Mouse (Mus musculus) limb, embryonic 14.5 days (tissue): ENCODE measurements around the gene Omp. TPM values are rescaled to one million over a fixed set of nuclear protein-coding genes. Genes with fewer than 3 reads are reported as not detected.

ENCODE experiments used
- ATAC-seq: fragments of 200-750 bp; cut with Nextera tagmentation; 2 replicates; pipeline ENCODE4 v1.8.0; 2017; ENCODE audit warnings: low read depth, moderate number of reproducible peaks, moderate TSS enrichment; ENCODE audit not compliant: low FRiP score
- DNase-seq: peaks from one replicate; pipeline ENCODE4 v3.0.0-alpha.2; 2015; ENCODE audit warnings: low spot score
- H3K27ac ChIP-seq: fragments of 300-500 bp; sonication (generic); replicated peaks from 2 replicates; pipeline ENCODE4 v1.5.1; 2014; ENCODE audit warnings: low read depth, mild to moderate bottlenecking, low read length, moderate library complexity, mixed read lengths
- H3K27me3 ChIP-seq: fragments of 300-500 bp; sonication (generic); 2 replicates; pipeline ENCODE4 v1.6.1; 2014; ENCODE audit warnings: low read length, mixed read lengths; ENCODE audit not compliant: control insufficient read depth, insufficient read depth
- H3K36me3 ChIP-seq: fragments of 300-500 bp; sonication (generic); 2 replicates; pipeline ENCODE4 v1.6.1; 2014; ENCODE audit warnings: mild to moderate bottlenecking, low read length, moderate library complexity, mixed read lengths; ENCODE audit not compliant: control insufficient read depth, insufficient read depth
- H3K4me1 ChIP-seq: fragments of 300-500 bp; sonication (generic); 2 replicates; pipeline ENCODE4 v1.6.1; 2014; ENCODE audit warnings: antibody characterized with exemption, low read length, mixed read lengths; ENCODE audit not compliant: control insufficient read depth, insufficient read depth
- H3K4me2 ChIP-seq: fragments of 300-500 bp; sonication (generic); replicated peaks from 2 replicates; pipeline ENCODE4 v1.6.1; 2014; ENCODE audit warnings: low read depth, mild to moderate bottlenecking, low read length, moderate library complexity; ENCODE audit not compliant: severe bottlenecking
- H3K4me3 ChIP-seq: fragments of 300-500 bp; sonication (generic); replicated peaks from 2 replicates; pipeline ENCODE4 v1.5.1; 2014; ENCODE audit warnings: low read length
- H3K9ac ChIP-seq: fragments of 300-500 bp; sonication (generic); 2 replicates; pipeline ENCODE4 v1.6.1; 2014; ENCODE audit warnings: mild to moderate bottlenecking, low read depth, low read length, moderate library complexity; ENCODE audit not compliant: severe bottlenecking
- H3K9me3 ChIP-seq: fragments of 300-500 bp; sonication (generic); 2 replicates; pipeline ENCODE4 v1.6.1; 2016; ENCODE audit warnings: low read length; ENCODE audit not compliant: control insufficient read depth
- POLR2A ChIP-seq: fragments of 200-500 bp; IDR thresholded peaks from 2 replicates; pipeline ENCODE4 v1.8.0; 2012; ENCODE audit warnings: inconsistent platforms, mild to moderate bottlenecking, moderate library complexity, borderline replicate concordance; ENCODE audit not compliant: insufficient read depth, insufficient read length; ENCODE audit errors: extremely low read depth
- WGBS: fragments of 180-500 bp; shearing (Covaris S2); extraction: QIAGEN DNeasy Blood & Tissue Kit; methylation state at CpG from one replicate; pipeline ENCODE4 v1.1.7; 2014; 5-methylcytosine and 5-hydroxymethylcytosine counted together
- polyA plus RNA-seq, 2 experiments: library from polyadenylated mRNA; depleted of rRNA in 1 of 2; stranded (reverse) in 1 of 2; unstranded in 1 of 2; fragments of >200 nt; fragmentation: Nextera tagmentation in 1 of 2; extraction: Ambion mirVana in 1 of 2; gene quantifications; 2 replicates each; pipeline versions ENCODE4 v1.2.1 to v1.2.3; 2012 to 2014

Omp gene
- polyA plus RNA-seq, 2 experiments = 0.17 to 0.25 TPM

GRCm38 (mm10) chr7:98145842-98146446 lies 642 bp upstream of the Omp start:
- TF ChIP-seq POLR2A = no peak
- no peak overlapping the region for H3K4me3 ChIP-seq
- no peaks in the 10 kb centered on the region for H3K36me3 ChIP-seq
- H3K27me3 ChIP-seq = no peaks in the 10 kb centered on the region
- no peak overlapping the region for H3K9ac ChIP-seq
- DNase-seq (no peak), ATAC-seq (no peak)
- no peak overlapping the region for H3K27ac ChIP-seq
- 0 out of 2 replicates have a peak, but pooled peaks cover 6% of the 10 kb centered on the region for H3K4me1 ChIP-seq
- H3K9me3 ChIP-seq = no peaks in the 10 kb centered on the region
- no peak overlapping the region for H3K4me2 ChIP-seq
- 81% methylated on average over 11 of the region's 12 CpGs for WGBS

GRCm38 (mm10) chr7:98142648-98143047 lies 2.7 kb downstream of the Omp start:
- H3K4me3 ChIP-seq = no peak overlapping the region
- H3K4me1 ChIP-seq = no peaks in the 10 kb centered on the region; the same call in 1 of the 2 replicates
- 63% methylated on average over 3 of the region's 3 CpGs for WGBS
- no peak for TF ChIP-seq POLR2A
- no peaks in the 10 kb centered on the region for H3K27me3 ChIP-seq
- no peak overlapping the region for H3K27ac ChIP-seq
- no peak overlapping the region for H3K4me2 ChIP-seq
- H3K9me3 ChIP-seq = no peaks in the 10 kb centered on the region
- no peak overlapping the region for H3K9ac ChIP-seq
- ATAC-seq (no peak), DNase-seq (no peak)
- no peaks in the 10 kb centered on the region for H3K36me3 ChIP-seq

- Histone ChIP-seq H3K4me3 (no peak overlapping the region), H3K4me1 (no peaks in the 10 kb centered on the region; the same call in 1 of the 2 replicates), H3K27ac (no peak overlapping the region), H3K9ac (no peak overlapping the region), H3K9me3 (no peaks in the 10 kb centered on the region), H3K4me2 (no peak overlapping the region), H3K27me3 (no peaks in the 10 kb centered on the region), H3K36me3 (no peaks in the 10 kb centered on the region)
- TF ChIP-seq POLR2A = no peak
- WGBS = 66% methylated on average over 8 of the region's 8 CpGs
- DNase-seq (no peak), ATAC-seq (no peak)
Observed at GRCm38 (mm10) chr7:98142247-98142646, 3.1 kb downstream of the Omp start.

GRCm38 (mm10) chr7:98141206-98141605 lies 4.1 kb downstream of the Omp start:
- TF ChIP-seq POLR2A = no peak
- Histone ChIP-seq H3K9ac (no peak overlapping the region), H3K27ac (no peak overlapping the region), H3K36me3 (no peaks in the 10 kb centered on the region), H3K4me2 (no peak overlapping the region), H3K9me3 (no peaks in the 10 kb centered on the region), H3K27me3 (no peaks in the 10 kb centered on the region), H3K4me1 (no peaks in the 10 kb centered on the region; the same call in 1 of the 2 replicates), H3K4me3 (no peak overlapping the region)
- ATAC-seq = no peak
- WGBS = 60% methylated on average over 3 of the region's 3 CpGs
- DNase-seq = no peak

- H3K27me3 ChIP-seq = no peaks in the 10 kb centered on the region
- ATAC-seq (no peak), DNase-seq (no peak)
- no peaks in the 10 kb centered on the region for H3K9me3 ChIP-seq
- H3K4me1 ChIP-seq = no peaks in the 10 kb centered on the region; the same call in 1 of the 2 replicates
- H3K4me2 ChIP-seq = no peak overlapping the region
- no peak overlapping the region for H3K4me3 ChIP-seq
- TF ChIP-seq POLR2A = no peak
- 15% methylated on average over 2 of the region's 2 CpGs for WGBS
- no peak overlapping the region for H3K27ac ChIP-seq
- no peaks in the 10 kb centered on the region for H3K36me3 ChIP-seq
- H3K9ac ChIP-seq = no peak overlapping the region
Observed at GRCm38 (mm10) chr7:98140597-98140996, 4.7 kb downstream of the Omp start.
